Mouse (Mus musculus): ENCODE measurements around the gene Ythdf1. TPM values are rescaled to one million over a fixed set of nuclear protein-coding genes. Genes with fewer than 3 reads are reported as not detected.

Gene Ythdf1
- polyA plus RNA-seq, 1 experiment from 2014 or later: 52.0 TPM

- no peak overlapping the region for H3K4me2 ChIP-seq
- peaks cover 29% of the 10 kb centered on the region for H3K4me1 ChIP-seq
- H3K27me3 ChIP-seq (replicated peaks): no peaks in the 10 kb centered on the region
- 33% methylated on average over 2 of the region's 2 CpGs for WGBS
- H3K27ac ChIP-seq: no peak overlapping the region
- H3K36me3 ChIP-seq (replicated peaks): peaks cover 4% of the 10 kb centered on the region; the same call in 1 of the 2 replicates
- no peaks in the 10 kb centered on the region for H3K9me3 ChIP-seq
- no peak overlapping the region for H3K4me3 ChIP-seq
- no peak overlapping the region for H3K9ac ChIP-seq
- no peak for ATAC-seq (replicated peaks)
Observed at GRCm38 (mm10) chr2:180902086-180902485, 18.7 kb downstream of the Ythdf1 start.

GRCm38 (mm10) chr2:180897857-180898256 lies 22.9 kb downstream of the Ythdf1 start:
- H3K27ac ChIP-seq: peak overlapping the region; percentile 98
- 62% methylated on average over 6 of the region's 6 CpGs for WGBS
- no peak overlapping the region for H3K9ac ChIP-seq
- H3K9me3 ChIP-seq: no peaks in the 10 kb centered on the region
- H3K27me3 ChIP-seq (replicated peaks): no peaks in the 10 kb centered on the region
- ATAC-seq (replicated peaks): no peak
- no peak overlapping the region for H3K4me2 ChIP-seq
- H3K36me3 ChIP-seq (replicated peaks): no peaks in the 10 kb centered on the region
- H3K4me1 ChIP-seq: peaks cover 37% of the 10 kb centered on the region
- no peak overlapping the region for H3K4me3 ChIP-seq

GRCm38 (mm10) chr2:180896819-180897625 lies 23.7 kb downstream of the Ythdf1 start:
- H3K9me3 ChIP-seq: no peaks in the 10 kb centered on the region
- no peak for ATAC-seq (replicated peaks)
- H3K9ac ChIP-seq: peak overlapping the region; percentile 35; the same call in 1 of the 2 replicates
- no peak overlapping the region for H3K4me3 ChIP-seq
- H3K27me3 ChIP-seq (replicated peaks): no peaks in the 10 kb centered on the region
- 48% methylated on average over 15 of the region's 15 CpGs for WGBS
- H3K36me3 ChIP-seq (replicated peaks): no peaks in the 10 kb centered on the region
- peak overlapping the region; percentile 98 for H3K27ac ChIP-seq
- H3K4me2 ChIP-seq: peak overlapping the region; percentile 56
- peaks cover 38% of the 10 kb centered on the region for H3K4me1 ChIP-seq

DNA sequence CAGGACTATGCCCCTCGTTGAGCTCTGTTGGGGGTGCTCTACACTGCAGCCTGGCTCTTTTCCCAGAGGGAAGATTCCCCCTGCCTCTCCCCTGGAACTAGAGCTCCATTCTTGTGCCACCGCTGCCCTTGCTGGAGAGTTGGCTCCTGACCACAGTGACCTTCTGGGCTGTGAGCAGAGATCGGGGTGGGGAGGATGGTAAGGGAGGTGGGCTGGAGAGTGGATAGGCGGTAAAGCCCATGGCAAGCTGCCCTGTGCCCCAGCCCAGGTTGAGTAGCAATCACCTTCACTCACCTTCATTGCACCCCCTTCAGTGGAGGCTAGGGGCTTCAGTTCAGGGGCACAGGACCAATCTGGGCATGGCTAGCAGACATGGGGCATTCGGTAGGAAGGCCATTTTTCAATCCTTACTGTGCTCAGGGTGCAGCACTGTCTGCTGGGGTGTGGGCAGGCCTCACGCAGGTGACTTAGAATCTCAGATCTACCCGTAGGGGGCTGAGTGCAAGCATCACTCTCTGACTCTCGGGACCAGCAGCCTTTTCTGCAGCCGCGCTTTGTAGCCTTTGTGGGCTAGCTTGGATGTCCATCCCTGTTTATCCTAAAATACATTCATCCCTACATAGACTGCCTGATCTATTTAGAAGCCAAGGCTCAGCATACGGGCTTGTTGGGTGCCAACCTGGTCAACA lies 24.8 kb downstream of the Ythdf1 start:
- H3K4me1 ChIP-seq: peaks cover 41% of the 10 kb centered on the region
- H3K4me3 ChIP-seq: peak overlapping the region; percentile 87
- H3K27ac ChIP-seq: peak overlapping the region; percentile 98
- no peaks in the 10 kb centered on the region for H3K9me3 ChIP-seq
- H3K36me3 ChIP-seq (replicated peaks): no peaks in the 10 kb centered on the region
- peak overlapping the region; percentile 56 for H3K4me2 ChIP-seq
- peak overlapping the region; percentile 35 for H3K9ac ChIP-seq
- 68% methylated on average over 11 of the region's 11 CpGs for WGBS
- no peak for ATAC-seq (replicated peaks)
- H3K27me3 ChIP-seq (replicated peaks): no peaks in the 10 kb centered on the region

GRCm38 (mm10) chr2:180895321-180895720 lies 25.4 kb downstream of the Ythdf1 start:
- Histone ChIP-seq H3K4me1 (peaks cover 48% of the 10 kb centered on the region), H3K27me3 (replicated peaks) (no peaks in the 10 kb centered on the region), H3K9ac (peak overlapping the region; percentile 35), H3K36me3 (replicated peaks) (no peaks in the 10 kb centered on the region), H3K4me3 (peak overlapping the region; percentile 87), H3K9me3 (no peaks in the 10 kb centered on the region), H3K27ac (peak overlapping the region; percentile 98), H3K4me2 (peak overlapping the region; percentile 56)
- 39% methylated on average over 3 of the region's 3 CpGs for WGBS
- no peak for ATAC-seq (replicated peaks)

- Histone ChIP-seq H3K4me2 (peak overlapping the region; percentile 56), H3K4me1 (peaks cover 54% of the 10 kb centered on the region), H3K9ac (peak overlapping the region; percentile 98), H3K36me3 (replicated peaks) (no peaks in the 10 kb centered on the region), H3K4me3 (peak overlapping the region; percentile 87), H3K27me3 (replicated peaks) (no peaks in the 10 kb centered on the region), H3K9me3 (no peaks in the 10 kb centered on the region), H3K27ac (peak overlapping the region; percentile 98)
- peak; percentile 59 for ATAC-seq (replicated peaks)
- under 1% methylated on average over 13 of the region's 13 CpGs for WGBS
Observed at GRCm38 (mm10) chr2:180894734-180895133, 26.0 kb downstream of the Ythdf1 start.

DNA sequence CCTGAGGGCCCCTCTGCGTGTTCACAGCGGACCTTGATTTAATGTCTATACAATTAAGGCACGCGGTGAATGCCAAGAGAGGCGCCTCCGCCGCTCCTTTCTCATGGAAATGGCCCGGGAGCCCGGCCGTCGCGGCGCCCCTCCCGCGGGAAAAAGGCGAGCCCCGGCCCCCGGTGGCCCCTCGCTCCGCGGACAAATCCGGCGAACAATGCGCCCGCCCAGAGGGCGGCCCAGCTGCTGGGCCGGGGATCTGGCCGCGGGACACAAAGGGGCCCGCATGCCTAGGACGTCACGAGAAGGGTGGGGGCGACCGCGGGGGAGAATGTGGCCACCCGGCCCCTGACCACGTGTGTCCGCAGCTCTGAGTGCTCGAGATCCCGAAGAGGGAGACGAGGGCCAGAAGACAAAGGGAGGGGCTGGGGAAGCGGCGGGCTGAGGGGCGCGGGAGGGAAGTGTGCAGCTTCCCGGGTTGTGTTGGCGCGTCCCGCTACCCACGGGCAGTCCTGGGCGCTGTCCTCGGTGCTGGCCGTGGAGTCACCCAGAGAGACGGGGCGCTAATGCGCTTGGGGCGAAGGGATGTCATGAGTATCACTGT lies 26.6 kb downstream of the Ythdf1 start:
- peak; percentile 12 for ATAC-seq (replicated peaks)
- H3K4me3 ChIP-seq: peak overlapping the region; percentile 87
- H3K4me2 ChIP-seq: peak overlapping the region; percentile 56
- WGBS: under 1% methylated on average over 57 of the region's 57 CpGs
- no peaks in the 10 kb centered on the region for H3K27me3 ChIP-seq (replicated peaks)
- H3K4me1 ChIP-seq: peaks cover 60% of the 10 kb centered on the region
- peak overlapping the region; percentile 98 for H3K9ac ChIP-seq
- H3K9me3 ChIP-seq: no peaks in the 10 kb centered on the region
- H3K36me3 ChIP-seq (replicated peaks): no peaks in the 10 kb centered on the region
- peak overlapping the region; percentile 98 for H3K27ac ChIP-seq

GRCm38 (mm10) chr2:180893537-180894028 lies 27.2 kb downstream of the Ythdf1 start:
- Histone ChIP-seq H3K27ac (peak overlapping the region; percentile 98), H3K4me3 (peak overlapping the region; percentile 87), H3K4me2 (peak overlapping the region; percentile 56), H3K4me1 (peaks cover 65% of the 10 kb centered on the region), H3K9ac (peak overlapping the region; percentile 98), H3K36me3 (replicated peaks) (no peaks in the 10 kb centered on the region), H3K27me3 (replicated peaks) (no peaks in the 10 kb centered on the region), H3K9me3 (no peaks in the 10 kb centered on the region)
- no peak; the same call in 1 of the 2 replicates for ATAC-seq (replicated peaks)
- WGBS: under 1% methylated on average over 48 of the region's 50 CpGs

DNA sequence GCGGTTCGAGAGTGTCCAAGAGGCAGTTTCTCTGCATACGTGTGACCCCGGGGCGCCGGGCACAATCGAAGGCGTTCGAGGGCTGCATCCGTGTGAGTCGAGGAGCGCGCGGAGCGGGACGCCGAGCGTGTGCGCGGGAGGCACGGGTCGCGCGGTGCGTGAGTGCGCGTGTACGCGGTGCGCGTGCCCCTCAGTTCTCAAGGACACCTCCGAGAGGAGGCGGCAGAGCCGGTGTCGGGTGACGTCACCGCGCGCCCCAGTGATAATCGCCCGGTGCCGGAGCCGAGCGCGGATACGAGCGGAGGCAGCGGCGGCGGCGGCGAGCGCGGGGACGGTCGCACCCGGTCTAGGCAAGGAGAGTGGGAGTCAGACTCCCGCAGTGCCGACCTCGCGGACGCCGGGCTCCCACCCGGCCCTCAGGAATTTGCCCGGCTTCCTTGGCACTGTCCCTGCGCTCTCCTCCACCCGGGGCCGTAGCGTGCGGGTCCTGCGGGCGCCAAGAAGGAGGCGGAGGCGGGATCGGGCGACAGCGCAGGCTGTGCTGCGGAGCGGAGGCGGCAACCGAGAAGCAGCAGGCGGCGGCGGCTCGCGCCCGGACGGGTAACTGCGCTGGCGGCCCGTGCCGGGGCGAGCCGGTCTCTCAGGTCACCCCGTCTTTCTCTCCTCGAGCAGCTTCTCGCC lies 27.8 kb downstream of the Ythdf1 start:
- peak overlapping the region; percentile 87 for H3K4me3 ChIP-seq
- no peaks in the 10 kb centered on the region for H3K9me3 ChIP-seq
- no peaks in the 10 kb centered on the region for H3K36me3 ChIP-seq (replicated peaks)
- peak overlapping the region; percentile 56 for H3K4me2 ChIP-seq
- peaks cover 65% of the 10 kb centered on the region for H3K4me1 ChIP-seq
- peak; percentile 48 for ATAC-seq (replicated peaks)
- under 1% methylated on average over 96 of the region's 97 CpGs for WGBS
- peak overlapping the region; percentile 98 for H3K9ac ChIP-seq
- H3K27ac ChIP-seq: peak overlapping the region; percentile 98
- no peaks in the 10 kb centered on the region for H3K27me3 ChIP-seq (replicated peaks)

GRCm38 (mm10) chr2:180891835-180892323 lies 28.9 kb downstream of the Ythdf1 start:
- Histone ChIP-seq H3K4me2 (peak overlapping the region; percentile 56), H3K4me1 (peaks cover 62% of the 10 kb centered on the region), H3K27ac (peak overlapping the region; percentile 98), H3K36me3 (replicated peaks) (no peaks in the 10 kb centered on the region), H3K27me3 (replicated peaks) (no peaks in the 10 kb centered on the region), H3K9ac (peak overlapping the region; percentile 98), H3K9me3 (no peaks in the 10 kb centered on the region), H3K4me3 (peak overlapping the region; percentile 87)
- ATAC-seq (replicated peaks): no peak
- WGBS: 5% methylated on average over 9 of the region's 9 CpGs

DNA sequence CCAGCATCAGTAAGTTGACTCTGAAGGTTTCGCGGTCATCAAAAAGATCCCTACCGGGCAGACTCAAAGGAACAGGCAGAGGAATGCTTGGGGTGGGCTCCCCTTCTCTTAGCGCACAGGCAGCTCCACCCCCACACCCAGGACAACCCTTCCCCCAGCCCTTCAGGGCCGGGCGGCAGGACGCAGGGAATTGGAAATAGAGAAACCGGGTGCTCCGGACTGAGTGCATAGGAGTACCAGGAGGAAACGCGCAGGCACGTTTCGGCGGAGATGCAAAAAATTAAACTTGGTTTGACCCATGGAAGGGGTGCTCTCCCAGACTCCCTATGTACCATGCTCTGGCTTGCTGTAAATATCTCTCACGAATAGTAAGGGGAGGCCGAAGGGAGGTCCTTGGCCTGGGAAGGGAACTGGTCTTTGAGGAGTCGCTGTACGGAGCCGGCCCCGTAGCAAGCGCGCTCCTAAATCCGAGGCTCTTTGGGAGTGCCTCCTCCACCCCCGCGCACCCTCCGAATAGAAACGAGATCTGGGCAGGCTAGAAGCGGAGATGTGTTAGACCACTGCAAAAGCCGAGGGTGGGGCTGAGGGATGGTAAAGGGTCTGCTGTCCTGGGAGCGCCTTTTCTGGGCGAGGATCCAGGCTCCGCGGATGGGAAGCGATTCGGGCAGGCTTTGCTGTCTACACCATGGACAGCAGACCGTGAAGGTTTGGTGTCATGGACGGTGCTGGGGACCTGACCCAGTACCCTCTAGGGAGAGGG lies 29.5 kb downstream of the Ythdf1 start:
- Histone ChIP-seq H3K9me3 (no peaks in the 10 kb centered on the region), H3K4me1 (peaks cover 56% of the 10 kb centered on the region), H3K36me3 (replicated peaks) (no peaks in the 10 kb centered on the region), H3K27me3 (replicated peaks) (no peaks in the 10 kb centered on the region), H3K27ac (peak overlapping the region; percentile 98), H3K9ac (peak overlapping the region; percentile 98), H3K4me2 (peak overlapping the region; percentile 56), H3K4me3 (peak overlapping the region; percentile 87)
- no peak for ATAC-seq (replicated peaks)
- WGBS: under 1% methylated on average over 37 of the region's 37 CpGs

Measured in midbrain, embryonic 15.5 days (tissue).